Mouse (Mus musculus) T-helper 2 cell (primary cell): Measurements from ENCODE around the gene Capza1.
"Not testable (repeated sequence)": the region's sequence is repeated elsewhere in the genome, so short reads cannot be mapped to it uniquely, and the experiment has no call there.

Source experiments
- in situ Hi-C: fragments of 300-600 bp; cut with MboI, MseI; formaldehyde crosslinking; loops from one replicate; pipeline ENCODE4 v1.15.1; 2025; ENCODE audit warnings: high pct_unique_total_duplicates

The Capza1 gene

GRCm38 (mm10) chr3:104863786-104864650 lies at the start of gene Capza1, which contains the start of gene St7l:
TSS of gene Capza1 (minus strand) at chr3:104864505.
TSS of gene St7l (plus strand) at chr3:104864005.
- in situ Hi-C loops: no loop called here

- in situ Hi-C loops: no loop called here
Measured at GRCm38 (mm10) chr3:104909195-104909594, 44.9 kb upstream of the Capza1 start.

- in situ Hi-C loops: no loop called here
Measured at GRCm38 (mm10) chr3:104906007-104906406, 41.7 kb upstream of the Capza1 start.

- in situ Hi-C loops: no loop called here
Measured at GRCm38 (mm10) chr3:104905389-104905788, 41.1 kb upstream of the Capza1 start.

GRCm38 (mm10) chr3:104901154-104901553 lies 36.8 kb upstream of the Capza1 start:
- in situ Hi-C loops: no loop called here

GRCm38 (mm10) chr3:104896141-104896540 lies 31.8 kb upstream of the Capza1 start:
- in situ Hi-C loops: no loop called here

GRCm38 (mm10) chr3:104888585-104888984 lies 24.3 kb upstream of the Capza1 start:
- in situ Hi-C loops: no loop called here

- in situ Hi-C loops: no loop called here
Measured at GRCm38 (mm10) chr3:104869611-104870010, 5.3 kb upstream of the Capza1 start.

- in situ Hi-C loops: not testable (repeated sequence)
Measured at GRCm38 (mm10) chr3:104866674-104867073, 2.4 kb upstream of the Capza1 start.

- in situ Hi-C loops: no loop called here
Measured at GRCm38 (mm10) chr3:104865341-104865788, 1.1 kb upstream of the Capza1 start.

- in situ Hi-C loops: no loop called here
Measured at GRCm38 (mm10) chr3:104864651-104865340, 491 bp upstream of the Capza1 start.

GRCm38 (mm10) chr3:104858560-104858959 lies 5.7 kb downstream of the Capza1 start:
- in situ Hi-C loops: loop anchor here (10.0 kb wide), 1 partner anchor 204 kb away; no protein-coding TSS in a partner anchor

- in situ Hi-C loops: loop anchor here (10.0 kb wide), 1 partner anchor 201 kb away; no protein-coding TSS in a partner anchor
Measured at GRCm38 (mm10) chr3:104856106-104856505, 8.2 kb downstream of the Capza1 start.

- in situ Hi-C loops: loop anchor here (10.0 kb wide), 1 partner anchor 200 kb away; no protein-coding TSS in a partner anchor
Measured at GRCm38 (mm10) chr3:104854866-104855265, 9.4 kb downstream of the Capza1 start.

GRCm38 (mm10) chr3:104854465-104854864 lies 9.8 kb downstream of the Capza1 start:
- in situ Hi-C loops: loop anchor here (10.0 kb wide), 1 partner anchor 200 kb away; no protein-coding TSS in a partner anchor

GRCm38 (mm10) chr3:104846601-104847000 lies 17.7 kb downstream of the Capza1 start:
- in situ Hi-C loops: no loop called here

GRCm38 (mm10) chr3:104841049-104841448 lies 23.3 kb downstream of the Capza1 start:
- in situ Hi-C loops: no loop called here

GRCm38 (mm10) chr3:104835797-104836196 lies 28.5 kb downstream of the Capza1 start:
- in situ Hi-C loops: loop anchor here (10.0 kb wide), 1 partner anchor 831 kb away; no protein-coding TSS in a partner anchor

GRCm38 (mm10) chr3:104822413-104822812 lies 41.9 kb downstream of the Capza1 start:
- in situ Hi-C loops: loop anchor here (5.0 kb wide), 1 partner anchor 635 kb away; no protein-coding TSS in a partner anchor

GRCm38 (mm10) chr3:104820426-104820825 lies 43.9 kb downstream of the Capza1 start:
- in situ Hi-C loops: loop anchor here (5.0 kb wide), 1 partner anchor 637 kb away; no protein-coding TSS in a partner anchor

- in situ Hi-C loops: no loop called here
Measured at GRCm38 (mm10) chr3:104818749-104819134, 45.6 kb downstream of the Capza1 start.
